Mouse (Mus musculus) CH12.LX (cell line): ENCODE results near the gene Actl6b.

Experiments used
- CHD2 ChIP-seq: IDR thresholded peaks from 2 replicates; pipeline ENCODE4 v1.6.1; 2011; ENCODE audit warnings: low read length, improper control_type of control experiment
- CTCF ChIP-seq, 2 experiments: IDR thresholded peaks in 1 of 2; conservative IDR thresholded peaks in 1 of 2; 2 replicates each; pipeline ENCODE4 v1.5.1; 2011 to 2012; ENCODE audit warnings: low read depth in 2 of 2, low read length in 2 of 2, improper control_type of control experiment in 1 of 2, inconsistent platforms in 1 of 2, mild to moderate bottlenecking in 1 of 2, moderate library complexity in 1 of 2
- EP300 ChIP-seq: IDR thresholded peaks from 2 replicates; pipeline ENCODE4 v1.6.1; 2011; ENCODE audit warnings: low read length, improper control_type of control experiment
- JUND ChIP-seq: conservative IDR thresholded peaks from 2 replicates; pipeline ENCODE4 v1.6.1; 2011; ENCODE audit warnings: low read depth, low read length, improper control_type of control experiment
- MXI1 ChIP-seq: IDR thresholded peaks from 2 replicates; pipeline ENCODE4 v1.6.1; 2011; ENCODE audit warnings: mild to moderate bottlenecking, low read depth, low read length, improper control_type of control experiment
- ZNF384 ChIP-seq: IDR thresholded peaks from 2 replicates; pipeline ENCODE4 v1.6.1; 2012; ENCODE audit warnings: low read depth, low read length, improper control_type of control experiment, inconsistent platforms

DNA sequence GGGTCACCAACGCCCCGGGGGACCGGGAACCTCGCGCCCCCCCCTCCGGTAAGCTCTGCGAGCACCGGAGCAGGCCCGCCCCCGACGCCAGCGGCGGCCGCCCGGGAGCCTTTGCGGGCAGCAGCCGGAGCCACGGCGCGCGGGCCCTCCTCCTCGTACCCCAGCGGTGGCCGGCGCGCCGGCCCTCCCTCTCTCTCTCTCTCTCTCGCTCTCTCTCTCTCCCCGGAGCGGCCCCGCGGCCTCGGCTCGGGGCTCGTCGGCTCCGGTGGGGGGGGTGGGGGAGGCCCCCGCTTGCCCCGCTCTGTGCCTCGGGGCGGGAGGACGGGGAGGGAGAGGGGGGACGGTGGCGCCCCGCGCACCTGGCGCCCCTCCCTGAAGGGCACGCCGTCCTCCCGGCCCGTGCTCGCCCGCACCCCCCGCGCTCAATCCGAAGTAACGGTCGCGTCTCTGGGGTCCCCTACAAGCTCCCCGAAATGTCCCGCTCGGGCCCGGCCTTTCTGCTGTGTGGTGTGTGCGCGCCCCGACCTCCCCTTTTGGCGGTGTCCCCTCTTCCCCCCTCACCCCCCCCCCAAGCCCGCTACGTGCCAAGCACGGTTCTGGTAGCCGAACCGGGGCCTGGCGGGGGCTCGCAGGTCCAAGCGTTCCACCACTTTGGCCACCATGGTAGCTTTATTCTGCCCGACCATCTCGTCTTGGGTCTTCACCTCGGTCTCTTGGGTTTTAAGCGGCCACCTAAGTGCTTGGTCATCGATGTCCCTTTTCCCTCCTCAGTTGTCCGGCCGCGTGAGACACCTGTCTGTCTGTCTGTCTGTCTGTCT, 42.5 kb upstream of the Actl6b start:
- TF ChIP-seq MXI1 = peak; percentile 19; the same call in 1 of the 2 replicates
- no peak for TF ChIP-seq JUND
- no peak for TF ChIP-seq ZNF384
- no peak for TF ChIP-seq CTCF (conservative IDR thresholded peaks at IDR 0.05 in 1 of 2, IDR thresholded peaks at IDR 0.05 in 1 of 2; ENCODE audit: low read depth in 2 of 2, low read length in 2 of 2)
- no peak for TF ChIP-seq CHD2
- TF ChIP-seq EP300 = no peak
